Mouse (Mus musculus): ENCODE data around the gene Kiss1r. TPM values are rescaled to one million over a fixed set of nuclear protein-coding genes. Genes with fewer than 3 reads are reported as not detected.

The Kiss1r gene
- polyA plus RNA-seq, 1 experiment from 2014 or later: 0.52 TPM

- H3K27ac ChIP-seq: no peak overlapping the region
- H3K9ac ChIP-seq: no peak overlapping the region
- H3K27me3 ChIP-seq (replicated peaks): no peaks in the 10 kb centered on the region
- H3K4me1 ChIP-seq (replicated peaks): peaks cover 15% of the 10 kb centered on the region
- H3K4me3 ChIP-seq (replicated peaks): no peak overlapping the region
- H3K9me3 ChIP-seq: no peaks in the 10 kb centered on the region
- ATAC-seq: no peak
- H3K36me3 ChIP-seq: peaks cover 34% of the 10 kb centered on the region
- no peak overlapping the region for H3K4me2 ChIP-seq (replicated peaks)
- 68% methylated on average over 2 of the region's 2 CpGs for WGBS
Observed at GRCm38 (mm10) chr10:79900951-79901410, 15.8 kb upstream of the Kiss1r start.

GRCm38 (mm10) chr10:79906712-79907111, 10.1 kb upstream of the Kiss1r start:
- no peak overlapping the region for H3K4me3 ChIP-seq (replicated peaks)
- peaks cover 10% of the 10 kb centered on the region for H3K4me1 ChIP-seq (replicated peaks)
- H3K9me3 ChIP-seq: no peaks in the 10 kb centered on the region
- H3K4me2 ChIP-seq (replicated peaks): no peak overlapping the region
- no peak for ATAC-seq
- no peaks in the 10 kb centered on the region for H3K27me3 ChIP-seq (replicated peaks)
- H3K27ac ChIP-seq: no peak overlapping the region
- no peak overlapping the region for H3K9ac ChIP-seq
- peaks cover 35% of the 10 kb centered on the region for H3K36me3 ChIP-seq
- 94% methylated on average over 9 of the region's 9 CpGs for WGBS

GRCm38 (mm10) chr10:79907415-79907814, 9.4 kb upstream of the Kiss1r start:
- no peaks in the 10 kb centered on the region for H3K9me3 ChIP-seq
- no peak overlapping the region for H3K27ac ChIP-seq
- peak overlapping the region; percentile 64; the same call in 1 of the 2 replicates for H3K4me2 ChIP-seq (replicated peaks)
- H3K4me3 ChIP-seq (replicated peaks): no peak overlapping the region
- no peak overlapping the region for H3K9ac ChIP-seq
- H3K27me3 ChIP-seq (replicated peaks): no peaks in the 10 kb centered on the region
- peaks cover 37% of the 10 kb centered on the region for H3K36me3 ChIP-seq
- 90% methylated on average over 10 of the region's 10 CpGs for WGBS
- no peak for ATAC-seq
- peaks cover 12% of the 10 kb centered on the region for H3K4me1 ChIP-seq (replicated peaks)

GRCm38 (mm10) chr10:79908167-79909091, 8.3 kb upstream of the Kiss1r start, which contains the start of gene Med16:
Gene Med16 (minus strand): TSS chr10:79908923.
- Histone ChIP-seq H3K4me1 (replicated peaks) (peaks cover 15% of the 10 kb centered on the region), H3K27me3 (replicated peaks) (no peaks in the 10 kb centered on the region), H3K4me3 (replicated peaks) (peak within 1 kb of the TSS; percentile 81), H3K27ac (peak within 1 kb of the TSS; percentile 97), H3K36me3 (peaks cover 33% of the 10 kb centered on the region), H3K9ac (peak within 1 kb of the TSS; percentile 93), H3K9me3 (no peaks in the 10 kb centered on the region), H3K4me2 (replicated peaks) (peak within 1 kb of the TSS; percentile 64)
- ATAC-seq: peak; percentile 97
- WGBS: 1% methylated on average over 52 of the region's 52 CpGs

- Histone ChIP-seq H3K36me3 (peaks cover 33% of the 10 kb centered on the region), H3K27ac (peak overlapping the region; percentile 59; the same call in 1 of the 2 replicates), H3K4me2 (replicated peaks) (peak overlapping the region; percentile 41), H3K27me3 (replicated peaks) (no peaks in the 10 kb centered on the region), H3K4me1 (replicated peaks) (peaks cover 18% of the 10 kb centered on the region), H3K9me3 (no peaks in the 10 kb centered on the region), H3K4me3 (replicated peaks) (no peak overlapping the region), H3K9ac (no peak overlapping the region)
- peak; percentile 69 for ATAC-seq
- 24% methylated on average over 14 of the region's 14 CpGs for WGBS
Observed at GRCm38 (mm10) chr10:79909092-79909922, 7.5 kb upstream of the Kiss1r start.

GRCm38 (mm10) chr10:79910556-79910955, 6.2 kb upstream of the Kiss1r start, which contains the start of gene Gm26602:
Gene Gm26602 (plus strand): TSS chr10:79910856.
- Histone ChIP-seq H3K27ac (no peak within 1 kb of the TSS), H3K27me3 (replicated peaks) (no peaks in the 10 kb centered on the region), H3K9me3 (no peaks in the 10 kb centered on the region), H3K9ac (no peak within 1 kb of the TSS), H3K4me3 (replicated peaks) (no peak within 1 kb of the TSS), H3K4me1 (replicated peaks) (peaks cover 31% of the 10 kb centered on the region), H3K4me2 (replicated peaks) (no peak within 1 kb of the TSS), H3K36me3 (peaks cover 23% of the 10 kb centered on the region)
- 88% methylated on average over 4 of the region's 4 CpGs for WGBS
- no peak for ATAC-seq

- Histone ChIP-seq H3K27me3 (replicated peaks) (peaks cover under 1% of the 10 kb centered on the region; the same call in 1 of the 2 replicates), H3K9ac (no peak overlapping the region), H3K4me3 (replicated peaks) (no peak overlapping the region), H3K36me3 (peaks cover 10% of the 10 kb centered on the region), H3K4me1 (replicated peaks) (peaks cover 37% of the 10 kb centered on the region), H3K4me2 (replicated peaks) (no peak overlapping the region), H3K9me3 (no peaks in the 10 kb centered on the region), H3K27ac (no peak overlapping the region)
- no peak for ATAC-seq
- WGBS: 64% methylated on average over 20 of the region's 20 CpGs
Observed at GRCm38 (mm10) chr10:79912412-79912811, 4.4 kb upstream of the Kiss1r start.

GRCm38 (mm10) chr10:79914131-79914947, 2.4 kb upstream of the Kiss1r start:
- peak overlapping the region; percentile 20; the same call in 1 of the 2 replicates for H3K9ac ChIP-seq
- peaks cover 46% of the 10 kb centered on the region for H3K4me1 ChIP-seq (replicated peaks)
- ATAC-seq: no peak
- no peak overlapping the region for H3K27ac ChIP-seq
- no peak overlapping the region for H3K4me3 ChIP-seq (replicated peaks)
- 71% methylated on average over 11 of the region's 11 CpGs for WGBS
- H3K4me2 ChIP-seq (replicated peaks): peak overlapping the region; percentile 92; the same call in 1 of the 2 replicates
- H3K27me3 ChIP-seq (replicated peaks): peaks cover 20% of the 10 kb centered on the region
- H3K36me3 ChIP-seq: peaks cover 10% of the 10 kb centered on the region
- H3K9me3 ChIP-seq: no peaks in the 10 kb centered on the region

GRCm38 (mm10) chr10:79914948-79915596, 1.7 kb upstream of the Kiss1r start:
- H3K36me3 ChIP-seq: peaks cover 10% of the 10 kb centered on the region
- peak overlapping the region; percentile 92 for H3K4me2 ChIP-seq (replicated peaks)
- H3K9me3 ChIP-seq: no peaks in the 10 kb centered on the region
- H3K4me3 ChIP-seq (replicated peaks): no peak overlapping the region
- no peak overlapping the region for H3K27ac ChIP-seq
- peaks cover 26% of the 10 kb centered on the region for H3K27me3 ChIP-seq (replicated peaks)
- peaks cover 45% of the 10 kb centered on the region for H3K4me1 ChIP-seq (replicated peaks)
- 59% methylated on average over 7 of the region's 7 CpGs for WGBS
- ATAC-seq: no peak
- peak overlapping the region; percentile 0; the same call in 1 of the 2 replicates for H3K9ac ChIP-seq

- Histone ChIP-seq H3K9ac (peak overlapping the region; percentile 97), H3K9me3 (no peaks in the 10 kb centered on the region), H3K36me3 (peaks cover 8% of the 10 kb centered on the region), H3K4me3 (replicated peaks) (peak overlapping the region; percentile 75), H3K4me1 (replicated peaks) (peaks cover 53% of the 10 kb centered on the region), H3K4me2 (replicated peaks) (peak overlapping the region; percentile 92), H3K27me3 (replicated peaks) (peaks cover 36% of the 10 kb centered on the region), H3K27ac (0 out of 2 replicates have a peak overlapping the region, but pooled peaks have one; percentile 38)
- ATAC-seq: no peak
- 8% methylated on average over 8 of the region's 8 CpGs for WGBS
Observed at GRCm38 (mm10) chr10:79916081-79916480, 690 bp upstream of the Kiss1r start.
